Mouse (Mus musculus) cerebellum, adult 2 months (tissue): Measurements from ENCODE around the gene Rhox3e.
"Not testable (repeated sequence)": the region's sequence is repeated elsewhere in the genome, so short reads cannot be mapped to it uniquely, and the experiment has no call there.

Experiments used
- CTCF ChIP-seq: fragments of 200-500 bp; IDR thresholded peaks from 2 replicates; pipeline ENCODE4 v1.5.1; 2011; ENCODE audit warnings: low read depth, mild to moderate bottlenecking, control low read depth, low read length, moderate library complexity, borderline replicate concordance; ENCODE audit not compliant: insufficient read depth
- POLR2A ChIP-seq: fragments of 200-500 bp; IDR thresholded peaks from 2 replicates; pipeline ENCODE4 v1.6.1; 2011; ENCODE audit warnings: low read length, control low read depth, borderline replicate concordance; ENCODE audit not compliant: insufficient read depth

- TF ChIP-seq CTCF, POLR2A: not testable (repeated sequence)
Observed at GRCm38 (mm10) chrX:37557112-37557511, 15.3 kb downstream of the Rhox3e start, which contains the start of gene Rhox4e.
